Mouse (Mus musculus) megakaryocyte, embryonic 14.5 days (primary cell): ENCODE measurements around the gene Sass6.

ENCODE experiments used
- FLI1 ChIP-seq: IDR thresholded peaks from 2 replicates; pipeline ENCODE4 v1.6.1; 2012; ENCODE audit warnings: low read length, inconsistent platforms, mixed read lengths
- GATA1 ChIP-seq: IDR thresholded peaks from 3 replicates; pipeline ENCODE4 v1.6.1; 2012; ENCODE audit warnings: mixed read lengths, low read length, inconsistent platforms, borderline replicate concordance

- TF ChIP-seq FLI1: no peak
- TF ChIP-seq GATA1: no peak
These were observed 40.1 kb downstream of the Sass6 start for GRCm38 (mm10) chr3:116634853-116635252.
